Mouse (Mus musculus): ENCODE measurements around the gene Ephx4. TPM values are rescaled to one million over a fixed set of nuclear protein-coding genes. Genes with fewer than 3 reads are reported as not detected.

Gene Ephx4
- polyA plus RNA-seq, 1 experiment from 2014 or later, result 1.1 TPM

- H3K4me3 ChIP-seq (ENCODE audit: low read depth, low read length), result peak within 1 kb of the TSS; percentile 70
- no peaks in the 10 kb centered on the region for H3K36me3 ChIP-seq (ENCODE audit: control insufficient read depth, insufficient read depth, low read length)
- peak; percentile 95 for ATAC-seq (replicated peaks; ENCODE audit: low FRiP score)
- H3K4me1 ChIP-seq (replicated peaks; ENCODE audit: control insufficient read depth, insufficient read depth, low read length), result no peaks in the 10 kb centered on the region
- DNase-seq (ENCODE audit: low spot score), result peak; percentile 97
- no peaks in the 10 kb centered on the region for H3K27me3 ChIP-seq (ENCODE audit: control insufficient read depth, insufficient read depth, low read length)
- H3K27ac ChIP-seq (ENCODE audit: low read depth, low read length), result no peak within 1 kb of the TSS
- H3K9me3 ChIP-seq (ENCODE audit: control insufficient read depth, low read length), result no peaks in the 10 kb centered on the region
- H3K9ac ChIP-seq (ENCODE audit: low read length), result peak within 1 kb of the TSS; percentile 86
- WGBS, result under 1% methylated on average over 51 of the region's 51 CpGs
- peak within 1 kb of the TSS; percentile 65 for H3K4me2 ChIP-seq (ENCODE audit: low read depth, low read length, severe bottlenecking)
These were observed 35.1 kb downstream of the Ephx4 start, which contains the start of gene Btbd8 for GRCm38 (mm10) chr5:107437464-107438281. Gene Btbd8, plus strand, starts transcription at chr5:107437997.

- Histone ChIP-seq H3K9me3 (ENCODE audit: control insufficient read depth, low read length) (no peaks in the 10 kb centered on the region), H3K4me2 (ENCODE audit: low read depth, low read length, severe bottlenecking) (peak overlapping the region; percentile 65), H3K27ac (ENCODE audit: low read depth, low read length) (no peak overlapping the region), H3K27me3 (ENCODE audit: control insufficient read depth, insufficient read depth, low read length) (no peaks in the 10 kb centered on the region), H3K9ac (ENCODE audit: low read length) (peak overlapping the region; percentile 86), H3K4me1 (replicated peaks; ENCODE audit: control insufficient read depth, insufficient read depth, low read length) (no peaks in the 10 kb centered on the region), H3K4me3 (ENCODE audit: low read depth, low read length) (peak overlapping the region; percentile 70), H3K36me3 (ENCODE audit: control insufficient read depth, insufficient read depth, low read length) (no peaks in the 10 kb centered on the region)
- peak; percentile 52 for DNase-seq (ENCODE audit: low spot score)
- 26% methylated on average over 7 of the region's 7 CpGs for WGBS
- ATAC-seq (replicated peaks; ENCODE audit: low FRiP score), result peak; percentile 22
These were observed 35.8 kb downstream of the Ephx4 start for GRCm38 (mm10) chr5:107438353-107438752.

GRCm38 (mm10) chr5:107441881-107442280 lies 39.3 kb downstream of the Ephx4 start:
- Histone ChIP-seq H3K4me1 (replicated peaks; ENCODE audit: control insufficient read depth, insufficient read depth, low read length) (no peaks in the 10 kb centered on the region), H3K36me3 (ENCODE audit: control insufficient read depth, insufficient read depth, low read length) (no peaks in the 10 kb centered on the region), H3K9ac (ENCODE audit: low read length) (no peak overlapping the region), H3K4me3 (ENCODE audit: low read depth, low read length) (no peak overlapping the region), H3K9me3 (ENCODE audit: control insufficient read depth, low read length) (no peaks in the 10 kb centered on the region), H3K27ac (ENCODE audit: low read depth, low read length) (no peak overlapping the region), H3K27me3 (ENCODE audit: control insufficient read depth, insufficient read depth, low read length) (no peaks in the 10 kb centered on the region), H3K4me2 (ENCODE audit: low read depth, low read length, severe bottlenecking) (no peak overlapping the region)
- no peak for DNase-seq (ENCODE audit: low spot score)
- no peak for ATAC-seq (replicated peaks; ENCODE audit: low FRiP score)
- WGBS, result 84% methylated on average over 5 of the region's 5 CpGs

- Histone ChIP-seq H3K9me3 (ENCODE audit: control insufficient read depth, low read length) (no peaks in the 10 kb centered on the region), H3K4me1 (replicated peaks; ENCODE audit: control insufficient read depth, insufficient read depth, low read length) (no peaks in the 10 kb centered on the region), H3K4me2 (ENCODE audit: low read depth, low read length, severe bottlenecking) (no peak overlapping the region), H3K4me3 (ENCODE audit: low read depth, low read length) (no peak overlapping the region), H3K27me3 (ENCODE audit: control insufficient read depth, insufficient read depth, low read length) (no peaks in the 10 kb centered on the region), H3K36me3 (ENCODE audit: control insufficient read depth, insufficient read depth, low read length) (no peaks in the 10 kb centered on the region), H3K9ac (ENCODE audit: low read length) (no peak overlapping the region), H3K27ac (ENCODE audit: low read depth, low read length) (no peak overlapping the region)
- DNase-seq (ENCODE audit: low spot score) (no peak), ATAC-seq (replicated peaks; ENCODE audit: low FRiP score) (no peak)
- WGBS, result 89% methylated on average over 4 of the region's 4 CpGs
These were observed 41.7 kb downstream of the Ephx4 start for GRCm38 (mm10) chr5:107444251-107444650.

GRCm38 (mm10) chr5:107447977-107448376 lies 45.4 kb downstream of the Ephx4 start:
- Histone ChIP-seq H3K27ac (ENCODE audit: low read depth, low read length) (no peak overlapping the region), H3K27me3 (ENCODE audit: control insufficient read depth, insufficient read depth, low read length) (no peaks in the 10 kb centered on the region), H3K9ac (ENCODE audit: low read length) (no peak overlapping the region), H3K36me3 (ENCODE audit: control insufficient read depth, insufficient read depth, low read length) (no peaks in the 10 kb centered on the region), H3K4me3 (ENCODE audit: low read depth, low read length) (no peak overlapping the region), H3K4me2 (ENCODE audit: low read depth, low read length, severe bottlenecking) (no peak overlapping the region), H3K9me3 (ENCODE audit: control insufficient read depth, low read length) (no peaks in the 10 kb centered on the region), H3K4me1 (replicated peaks; ENCODE audit: control insufficient read depth, insufficient read depth, low read length) (no peaks in the 10 kb centered on the region)
- DNase-seq (ENCODE audit: low spot score), result no peak
- ATAC-seq (replicated peaks; ENCODE audit: low FRiP score), result no peak
- 94% methylated on average over 4 of the region's 4 CpGs for WGBS

- Histone ChIP-seq H3K4me3 (ENCODE audit: low read depth, low read length) (no peak overlapping the region), H3K9me3 (ENCODE audit: control insufficient read depth, low read length) (no peaks in the 10 kb centered on the region), H3K9ac (ENCODE audit: low read length) (no peak overlapping the region), H3K27me3 (ENCODE audit: control insufficient read depth, insufficient read depth, low read length) (no peaks in the 10 kb centered on the region), H3K4me1 (replicated peaks; ENCODE audit: control insufficient read depth, insufficient read depth, low read length) (no peaks in the 10 kb centered on the region), H3K4me2 (ENCODE audit: low read depth, low read length, severe bottlenecking) (no peak overlapping the region), H3K36me3 (ENCODE audit: control insufficient read depth, insufficient read depth, low read length) (no peaks in the 10 kb centered on the region), H3K27ac (ENCODE audit: low read depth, low read length) (no peak overlapping the region)
- WGBS, result 86% methylated on average over 4 of the region's 4 CpGs
- ATAC-seq (replicated peaks; ENCODE audit: low FRiP score) (no peak), DNase-seq (ENCODE audit: low spot score) (no peak)
These were observed 46.2 kb downstream of the Ephx4 start for GRCm38 (mm10) chr5:107448784-107449183.

- no peaks in the 10 kb centered on the region for H3K9me3 ChIP-seq (ENCODE audit: control insufficient read depth, low read length)
- no peak overlapping the region for H3K4me2 ChIP-seq (ENCODE audit: low read depth, low read length, severe bottlenecking)
- no peaks in the 10 kb centered on the region for H3K4me1 ChIP-seq (replicated peaks; ENCODE audit: control insufficient read depth, insufficient read depth, low read length)
- ATAC-seq (replicated peaks; ENCODE audit: low FRiP score), result no peak
- WGBS, result 89% methylated on average over 5 of the region's 5 CpGs
- H3K27ac ChIP-seq (ENCODE audit: low read depth, low read length), result no peak overlapping the region
- no peak for DNase-seq (ENCODE audit: low spot score)
- H3K4me3 ChIP-seq (ENCODE audit: low read depth, low read length), result no peak overlapping the region
- no peak overlapping the region for H3K9ac ChIP-seq (ENCODE audit: low read length)
- no peaks in the 10 kb centered on the region for H3K36me3 ChIP-seq (ENCODE audit: control insufficient read depth, insufficient read depth, low read length)
- no peaks in the 10 kb centered on the region for H3K27me3 ChIP-seq (ENCODE audit: control insufficient read depth, insufficient read depth, low read length)
These were observed 47.1 kb downstream of the Ephx4 start for GRCm38 (mm10) chr5:107449620-107450019.

GRCm38 (mm10) chr5:107450299-107450698 lies 47.8 kb downstream of the Ephx4 start:
- ATAC-seq (replicated peaks; ENCODE audit: low FRiP score) (no peak), DNase-seq (ENCODE audit: low spot score) (no peak)
- Histone ChIP-seq H3K9me3 (ENCODE audit: control insufficient read depth, low read length) (no peaks in the 10 kb centered on the region), H3K4me3 (ENCODE audit: low read depth, low read length) (no peak overlapping the region), H3K4me2 (ENCODE audit: low read depth, low read length, severe bottlenecking) (no peak overlapping the region), H3K27me3 (ENCODE audit: control insufficient read depth, insufficient read depth, low read length) (no peaks in the 10 kb centered on the region), H3K36me3 (ENCODE audit: control insufficient read depth, insufficient read depth, low read length) (no peaks in the 10 kb centered on the region), H3K27ac (ENCODE audit: low read depth, low read length) (no peak overlapping the region), H3K4me1 (replicated peaks; ENCODE audit: control insufficient read depth, insufficient read depth, low read length) (no peaks in the 10 kb centered on the region), H3K9ac (ENCODE audit: low read length) (no peak overlapping the region)
- WGBS, result 95% methylated on average over 5 of the region's 5 CpGs
